Mouse (Mus musculus) kidney, adult 2 months (tissue): ENCODE data around the gene Myo1e. TPM values are rescaled to one million over a fixed set of nuclear protein-coding genes. Genes with fewer than 3 reads are reported as not detected.

Experiments
- DNase-seq: peaks from one replicate; pipeline ENCODE4 v3.0.0; 2021
- H3K27ac ChIP-seq: fragments of 200-500 bp; 2 replicates; pipeline ENCODE4 v1.5.1; 2012; ENCODE audit warnings: low read depth, low read length, control low read depth, inconsistent platforms; ENCODE audit not compliant: insufficient read depth
- H3K27me3 ChIP-seq: fragments of 200-500 bp; replicated peaks from 2 replicates; pipeline ENCODE4 v1.6.1; 2012; ENCODE audit warnings: mild to moderate bottlenecking, moderate library complexity, low read length, inconsistent platforms; ENCODE audit not compliant: control insufficient read depth, insufficient read depth
- H3K36me3 ChIP-seq: fragments of 200-500 bp; 2 replicates; pipeline ENCODE4 v1.6.1; 2012; ENCODE audit warnings: mild to moderate bottlenecking, moderate library complexity, low read length, inconsistent platforms; ENCODE audit not compliant: control insufficient read depth, insufficient read depth
- H3K4me1 ChIP-seq: fragments of 200-500 bp; 2 replicates; pipeline ENCODE4 v1.6.1; 2011; ENCODE audit warnings: low read length; ENCODE audit not compliant: control insufficient read depth, insufficient read depth
- H3K4me3 ChIP-seq: fragments of 200-500 bp; 2 replicates; pipeline ENCODE4 v1.5.1; 2011; ENCODE audit warnings: mild to moderate bottlenecking, low read depth, low read length, control low read depth; ENCODE audit not compliant: insufficient read depth
- CTCF ChIP-seq: fragments of 200-500 bp; conservative IDR thresholded peaks from 2 replicates; pipeline ENCODE4 v1.5.1; 2011; ENCODE audit warnings: low read depth, mild to moderate bottlenecking, control low read depth, low read length, moderate library complexity, mixed read lengths; ENCODE audit not compliant: insufficient read depth, insufficient read length
- POLR2A ChIP-seq: fragments of 200-500 bp; IDR thresholded peaks from one replicate; pipeline ENCODE4 v1.6.1; 2011; ENCODE audit warnings: low read depth, low read length, control low read depth
- WGBS: fragments of 180-500 bp; shearing (Covaris S2); methylation state at CpG from one replicate; pipeline ENCODE4 v1.1.7; 2018; 5-methylcytosine and 5-hydroxymethylcytosine counted together
- polyA plus RNA-seq: library from polyadenylated mRNA; depleted of rRNA; stranded (reverse); fragments of >200 nt; gene quantifications from 2 replicates; pipeline ENCODE4 v1.2.3, GENCODE M21; 2012

Gene Myo1e
- polyA plus RNA-seq, 1 experiment: 14.5 TPM

- Histone ChIP-seq H3K27ac (no peak overlapping the region), H3K27me3 (no peaks in the 10 kb centered on the region), H3K4me1 (no peaks in the 10 kb centered on the region), H3K36me3 (peaks cover 2% of the 10 kb centered on the region), H3K4me3 (no peak overlapping the region)
- TF ChIP-seq POLR2A: no peak
- TF ChIP-seq CTCF: no peak
- WGBS: 64% methylated on average over 8 of the region's 8 CpGs
- no peak for DNase-seq
These were observed 144.6 kb downstream of the Myo1e start for GRCm38 (mm10) chr9:70351570-70352277.

GRCm38 (mm10) chr9:70356254-70356653, 149.1 kb downstream of the Myo1e start:
- 61% methylated on average over 8 of the region's 8 CpGs for WGBS
- no peaks in the 10 kb centered on the region for H3K27me3 ChIP-seq
- H3K36me3 ChIP-seq: peaks cover 1% of the 10 kb centered on the region; the same call in 1 of the 2 replicates
- H3K4me1 ChIP-seq: no peaks in the 10 kb centered on the region
- no peak overlapping the region for H3K27ac ChIP-seq
- no peak overlapping the region for H3K4me3 ChIP-seq
- no peak for TF ChIP-seq CTCF
- TF ChIP-seq POLR2A: no peak
- peak; percentile 10 for DNase-seq

GRCm38 (mm10) chr9:70359402-70360131, 152.4 kb downstream of the Myo1e start:
- DNase-seq: no peak
- Histone ChIP-seq H3K4me1 (no peaks in the 10 kb centered on the region), H3K27ac (no peak overlapping the region), H3K4me3 (no peak overlapping the region), H3K27me3 (no peaks in the 10 kb centered on the region), H3K36me3 (peaks cover 3% of the 10 kb centered on the region; the same call in 1 of the 2 replicates)
- 90% methylated on average over 2 of the region's 2 CpGs for WGBS
- no peak for TF ChIP-seq CTCF
- no peak for TF ChIP-seq POLR2A

- Histone ChIP-seq H3K27me3 (no peaks in the 10 kb centered on the region), H3K36me3 (peaks cover 7% of the 10 kb centered on the region), H3K27ac (no peak overlapping the region), H3K4me3 (no peak overlapping the region), H3K4me1 (no peaks in the 10 kb centered on the region)
- DNase-seq: no peak
- 96% methylated on average over 8 of the region's 8 CpGs for WGBS
- TF ChIP-seq CTCF: no peak
- no peak for TF ChIP-seq POLR2A
These were observed 157.6 kb downstream of the Myo1e start for GRCm38 (mm10) chr9:70364741-70365140.

GRCm38 (mm10) chr9:70365915-70366314, 158.8 kb downstream of the Myo1e start:
- WGBS: 90% methylated on average over 2 of the region's 2 CpGs
- Histone ChIP-seq H3K4me3 (no peak overlapping the region), H3K27me3 (no peaks in the 10 kb centered on the region), H3K4me1 (no peaks in the 10 kb centered on the region), H3K27ac (no peak overlapping the region), H3K36me3 (peaks cover 7% of the 10 kb centered on the region)
- DNase-seq: no peak
- TF ChIP-seq POLR2A: no peak
- no peak for TF ChIP-seq CTCF

- TF ChIP-seq POLR2A (no peak), CTCF (no peak)
- H3K4me3 ChIP-seq: no peak overlapping the region
- peaks cover 7% of the 10 kb centered on the region for H3K36me3 ChIP-seq
- 85% methylated on average over 6 of the region's 6 CpGs for WGBS
- no peaks in the 10 kb centered on the region for H3K4me1 ChIP-seq
- peak; percentile 16 for DNase-seq
- no peaks in the 10 kb centered on the region for H3K27me3 ChIP-seq
- H3K27ac ChIP-seq: no peak overlapping the region
These were observed 159.7 kb downstream of the Myo1e start for GRCm38 (mm10) chr9:70366898-70367297.

- H3K27ac ChIP-seq: no peak overlapping the region
- H3K36me3 ChIP-seq: peaks cover 4% of the 10 kb centered on the region
- DNase-seq: no peak
- WGBS: 34% methylated on average over 5 of the region's 5 CpGs
- H3K4me1 ChIP-seq: no peaks in the 10 kb centered on the region
- H3K27me3 ChIP-seq: no peaks in the 10 kb centered on the region
- no peak for TF ChIP-seq POLR2A
- no peak for TF ChIP-seq CTCF
- H3K4me3 ChIP-seq: no peak overlapping the region
These were observed 164.5 kb downstream of the Myo1e start for GRCm38 (mm10) chr9:70371638-70372037.
